Mouse (Mus musculus): ENCODE data around the gene Fgf2.

The Fgf2 gene

DNA sequence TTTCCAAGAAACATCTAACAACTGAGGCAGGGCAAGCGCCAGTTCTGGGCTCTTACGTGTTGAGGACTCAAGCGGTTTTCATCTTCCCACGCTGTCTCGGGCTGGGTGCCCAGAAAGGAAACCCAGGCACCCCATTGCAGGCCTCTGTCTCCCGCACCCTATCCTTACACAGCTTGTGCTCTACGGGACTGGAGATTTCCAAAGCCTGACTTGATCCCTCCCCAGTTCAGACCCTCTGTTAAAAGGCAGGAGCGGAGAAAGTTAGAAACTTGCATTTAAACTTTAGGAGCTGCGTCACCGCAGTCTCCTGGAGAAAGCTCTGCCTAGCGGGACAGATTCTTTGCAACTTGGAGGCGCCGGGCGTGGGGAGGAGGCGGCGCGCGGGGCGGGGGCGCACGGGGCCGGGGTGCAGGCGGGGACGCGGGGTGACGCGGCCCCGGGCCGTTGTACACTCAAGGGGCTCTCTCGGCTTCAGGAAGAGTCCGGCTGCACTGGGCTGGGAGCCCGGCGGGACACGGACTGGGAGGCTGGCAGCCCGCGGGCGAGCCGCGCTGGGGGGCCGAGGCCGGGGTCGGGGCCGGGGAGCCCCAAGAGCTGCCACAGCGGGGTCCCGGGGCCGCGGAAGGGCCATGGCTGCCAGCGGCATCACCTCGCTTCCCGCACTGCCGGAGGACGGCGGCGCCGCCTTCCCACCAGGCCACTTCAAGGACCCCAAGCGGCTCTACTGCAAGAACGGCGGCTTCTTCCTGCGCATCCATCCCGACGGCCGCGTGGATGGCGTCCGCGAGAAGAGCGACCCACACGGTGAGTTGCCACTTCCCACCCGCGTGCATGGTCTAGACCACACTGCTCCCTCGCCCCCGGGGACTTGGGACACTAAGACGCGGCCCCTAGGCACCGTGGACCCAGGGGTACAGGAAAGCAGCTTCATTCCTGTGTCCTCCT is at the start of gene Fgf2:
TSS of gene Fgf2 (plus strand) at position 126 of the 945 bp plus-strand sequence.
- peak; percentile 24 for DNase-seq

DNA sequence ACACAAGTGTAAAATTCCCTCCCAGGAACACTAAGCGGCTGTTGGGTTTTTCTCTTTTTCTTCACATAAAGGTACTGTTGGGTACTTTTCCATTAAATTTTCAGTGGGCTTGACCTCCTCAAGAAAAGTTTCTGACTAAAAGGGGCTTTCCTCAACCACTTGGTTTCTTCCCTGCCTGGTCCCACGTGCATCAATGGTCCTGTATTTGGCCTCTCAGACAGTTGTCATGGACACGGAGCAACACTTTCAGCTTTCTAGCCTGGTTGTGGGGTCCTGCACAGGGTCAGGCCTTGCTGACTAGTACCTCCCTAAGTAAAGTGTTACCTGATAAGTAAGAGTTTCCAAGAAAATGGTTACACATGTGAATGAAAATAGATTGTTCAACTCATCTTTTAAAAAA is 48.7 kb upstream of the Fgf2 start:
- DNase-seq = no peak

DNA sequence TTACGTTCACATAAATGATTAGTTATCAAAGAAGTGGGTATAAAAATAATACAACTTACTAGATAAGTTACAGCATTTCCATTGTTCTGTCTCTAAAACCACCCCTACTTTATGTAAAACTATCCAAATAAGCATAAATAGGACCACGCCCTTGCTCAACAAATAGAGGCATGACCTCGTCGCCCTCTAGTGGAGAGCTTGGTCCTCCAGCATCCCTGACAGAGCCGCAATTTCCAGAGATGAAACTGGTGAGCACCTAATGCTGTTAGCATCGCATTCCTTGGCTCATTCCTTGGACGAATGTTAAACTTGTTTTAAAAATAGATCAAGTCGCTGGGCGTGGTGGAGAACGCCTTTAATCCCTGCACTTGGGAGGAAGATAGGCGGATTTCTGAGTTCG is 45.5 kb upstream of the Fgf2 start:
- DNase-seq = peak; percentile 36

DNA sequence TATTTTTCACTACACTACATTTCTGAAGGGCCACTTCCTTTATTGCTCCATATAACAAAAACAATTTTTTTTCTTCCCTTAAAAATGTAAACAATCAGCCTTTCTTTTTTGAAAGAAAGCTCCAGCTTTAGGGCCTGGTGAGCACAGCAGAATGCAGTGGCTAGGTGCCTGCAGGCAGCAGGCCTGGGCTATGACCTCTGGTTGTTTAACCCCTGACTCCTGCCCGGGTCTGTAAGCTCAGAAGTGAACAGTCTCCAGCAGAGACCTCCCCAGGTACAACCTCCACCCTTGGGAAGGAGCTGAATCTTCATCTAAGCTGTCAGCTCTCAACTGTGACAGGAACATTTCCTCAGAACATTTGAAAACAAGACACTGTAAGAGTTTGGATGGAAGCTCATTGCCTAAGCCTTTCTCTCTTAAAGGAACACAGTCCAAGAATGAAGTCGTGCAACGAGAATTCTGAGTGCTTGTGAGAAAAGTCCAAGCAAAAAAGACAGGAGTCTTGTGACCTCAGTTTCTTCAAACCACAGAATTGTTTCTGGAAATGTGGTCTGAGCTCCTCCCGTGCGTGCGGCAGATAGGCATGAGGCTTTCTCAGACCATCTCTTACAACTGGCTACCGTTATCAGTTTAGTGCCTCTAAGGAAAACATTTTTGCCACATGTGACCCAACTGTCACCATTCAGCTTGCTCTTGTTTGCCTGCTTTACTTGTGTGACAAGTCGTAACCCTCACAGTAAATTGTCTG is 44.6 kb upstream of the Fgf2 start:
- no peak for DNase-seq

DNA sequence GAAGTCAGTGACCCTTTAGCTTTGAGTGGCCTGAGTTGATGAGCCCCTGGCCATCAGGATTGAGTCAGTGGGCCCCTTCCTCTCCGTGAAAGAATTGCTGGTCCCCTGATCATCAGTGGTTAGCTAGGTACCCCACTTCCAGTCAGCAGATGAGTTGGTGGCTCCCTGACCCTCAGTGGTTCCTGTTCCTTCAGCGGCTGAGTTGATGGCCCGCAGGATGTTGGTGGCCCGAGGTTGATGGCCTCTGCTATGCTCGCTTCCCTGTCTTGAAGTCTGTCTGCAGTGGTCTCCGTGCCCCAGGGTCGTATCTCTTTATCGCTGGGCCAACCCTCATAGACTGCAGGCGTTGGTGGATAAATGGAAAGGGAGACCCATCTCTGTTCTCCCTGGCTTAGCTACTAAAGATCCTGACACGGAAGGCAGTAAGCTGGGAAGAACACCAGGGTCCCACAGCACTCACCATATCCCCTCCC is 36.2 kb upstream of the Fgf2 start:
- no peak for DNase-seq

DNA sequence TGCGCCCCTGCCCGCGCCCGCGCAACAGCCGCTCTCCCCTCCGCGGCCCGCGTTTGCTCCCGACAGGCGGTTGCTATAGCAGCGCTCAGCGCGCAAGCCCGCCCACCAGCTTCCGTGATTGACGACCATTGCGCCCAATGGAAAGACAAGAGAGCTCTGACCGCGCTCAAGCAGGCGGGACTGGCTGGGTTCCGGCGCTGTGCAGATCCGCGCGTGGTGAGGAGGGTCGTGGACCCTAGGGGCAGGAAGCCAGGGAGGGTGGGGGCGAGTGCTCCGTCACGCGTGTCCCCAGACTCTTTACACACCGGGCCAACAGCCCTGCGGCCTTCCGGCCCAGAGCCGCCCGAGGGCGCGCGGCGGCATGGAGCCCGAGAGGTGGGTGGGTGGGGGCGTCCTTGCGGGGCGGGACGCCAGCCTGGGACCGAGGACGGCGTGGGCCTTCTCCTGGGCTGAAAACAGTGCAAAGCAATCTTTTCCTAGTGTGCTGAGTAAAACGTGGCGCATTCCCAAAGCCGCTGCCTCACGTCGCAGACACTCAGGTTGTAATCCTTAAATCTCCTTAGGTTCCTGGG is 35.7 kb upstream of the Fgf2 start, which contains the start of the genes Bbs12 and Cetn4:
TSS of gene Bbs12 (plus strand) at position 185 of the 572 bp plus-strand sequence.
TSS of gene Cetn4 (minus strand) at position 339 of the 572 bp plus-strand sequence.
- DNase-seq = peak; percentile 98

DNA sequence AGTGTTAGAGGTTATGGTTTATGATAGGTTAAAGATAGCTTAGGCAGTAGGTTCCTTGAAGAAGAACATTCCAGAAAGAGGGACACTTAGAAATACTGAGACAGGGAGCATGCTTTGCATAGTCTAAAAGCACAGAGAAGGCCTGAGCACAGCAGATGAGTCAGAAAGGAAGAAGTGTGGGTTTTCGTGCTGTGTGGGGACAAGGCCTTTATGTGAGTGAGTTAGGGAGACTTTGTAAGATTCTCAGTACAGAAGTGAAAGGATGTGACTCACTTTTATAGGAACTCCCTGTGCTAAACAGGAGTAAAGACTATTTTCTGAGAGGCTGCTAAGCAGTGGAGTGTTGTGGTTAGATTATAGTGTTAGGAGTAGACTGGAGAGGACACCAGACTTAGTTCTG is 34.8 kb upstream of the Fgf2 start:
- DNase-seq = peak; percentile 6

DNA sequence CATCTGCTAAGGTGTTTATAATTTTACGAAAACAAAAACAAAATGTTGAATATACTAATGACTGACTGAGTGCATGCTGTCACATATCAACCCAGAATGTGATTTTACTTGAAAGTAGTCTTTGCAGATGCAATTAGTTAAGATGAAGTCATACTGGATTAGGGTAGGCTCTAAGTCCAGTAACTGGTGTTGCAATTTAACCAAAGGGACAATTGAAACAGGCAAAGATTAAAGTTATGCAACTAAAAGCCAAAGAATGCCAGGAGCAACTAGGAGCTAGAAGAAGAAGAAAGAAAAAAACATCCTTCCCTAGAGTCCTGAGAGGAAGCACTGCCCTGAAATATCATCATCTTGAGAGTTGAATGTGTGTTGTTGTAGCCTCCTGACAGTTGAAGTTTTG is 31.9 kb upstream of the Fgf2 start:
- DNase-seq = no peak

DNA sequence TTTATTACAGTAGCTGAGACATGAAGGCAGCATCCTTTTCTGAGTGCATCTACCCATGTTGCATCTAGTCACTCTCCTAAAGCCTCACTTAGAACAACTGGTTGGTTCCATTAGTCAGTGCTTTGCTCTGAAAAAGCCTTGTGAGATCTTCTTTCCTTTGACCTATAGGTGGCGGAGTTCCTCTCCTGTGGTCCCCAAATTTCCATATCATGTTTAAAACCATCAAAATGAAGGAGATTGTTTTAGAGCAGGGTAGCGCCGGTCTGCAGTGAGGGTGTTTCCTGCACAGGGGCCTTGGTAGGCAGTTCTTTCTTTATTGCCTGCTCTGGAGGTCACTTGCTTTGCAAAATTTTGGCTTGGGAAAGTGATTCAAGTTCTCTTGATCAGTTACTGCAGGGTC is 23.8 kb upstream of the Fgf2 start:
- DNase-seq = no peak

DNA sequence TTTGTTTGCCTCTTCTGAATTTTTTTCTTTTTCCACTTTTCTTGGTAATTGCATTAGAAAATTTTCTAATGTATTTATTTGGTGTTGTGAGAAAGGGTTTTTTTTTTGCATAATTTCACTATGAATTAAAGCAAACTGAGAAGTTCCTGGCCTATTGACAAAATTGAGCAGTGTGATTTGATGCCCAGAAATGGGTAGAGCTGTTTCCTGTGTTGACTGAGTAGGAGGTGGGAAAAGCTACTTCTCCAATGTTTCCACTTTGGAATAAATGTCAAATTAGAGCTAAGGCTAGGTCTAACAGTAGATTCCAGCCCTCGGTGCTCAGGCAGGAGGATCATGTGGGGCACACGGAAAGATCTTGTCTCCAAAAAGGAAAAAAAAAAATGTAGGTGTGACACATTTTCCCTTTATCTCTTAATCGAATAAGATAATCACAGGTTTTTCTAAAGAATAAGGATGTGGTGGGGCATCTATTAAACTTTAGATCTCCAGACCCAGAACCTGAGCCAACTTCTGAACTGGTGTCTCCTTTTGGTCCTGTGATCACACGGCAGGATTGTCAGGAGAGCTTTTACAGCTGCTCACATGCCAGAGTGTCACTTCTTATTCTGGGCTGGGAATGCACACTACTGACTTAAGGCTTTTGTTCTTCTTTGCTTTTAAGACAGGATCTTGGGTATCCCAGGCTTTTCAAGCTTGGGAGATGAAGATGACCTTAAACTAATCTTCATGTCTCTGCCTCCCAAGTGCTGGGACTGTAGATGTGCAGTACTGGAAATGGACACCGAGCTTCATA is 22.6 kb upstream of the Fgf2 start:
- no peak for DNase-seq

DNA sequence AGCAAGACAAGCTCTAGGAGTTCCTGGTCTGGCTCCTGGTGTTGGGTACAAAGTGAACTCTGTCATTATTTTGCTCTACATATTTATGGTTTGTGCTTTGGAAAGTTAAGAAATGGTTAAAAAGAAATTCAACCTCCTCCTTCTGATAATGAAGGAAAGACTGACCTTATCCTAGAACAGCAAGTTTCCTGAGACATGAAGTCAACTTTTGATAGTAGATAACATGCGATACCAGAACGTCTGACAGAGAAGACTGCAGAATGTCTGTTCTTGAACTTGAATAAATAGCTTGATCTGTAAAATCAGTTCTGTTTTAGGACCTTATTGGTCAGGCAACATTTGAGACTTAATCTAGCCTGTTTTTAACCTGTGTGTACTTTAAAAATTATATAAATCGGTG is 21.5 kb upstream of the Fgf2 start:
- DNase-seq = no peak

DNA sequence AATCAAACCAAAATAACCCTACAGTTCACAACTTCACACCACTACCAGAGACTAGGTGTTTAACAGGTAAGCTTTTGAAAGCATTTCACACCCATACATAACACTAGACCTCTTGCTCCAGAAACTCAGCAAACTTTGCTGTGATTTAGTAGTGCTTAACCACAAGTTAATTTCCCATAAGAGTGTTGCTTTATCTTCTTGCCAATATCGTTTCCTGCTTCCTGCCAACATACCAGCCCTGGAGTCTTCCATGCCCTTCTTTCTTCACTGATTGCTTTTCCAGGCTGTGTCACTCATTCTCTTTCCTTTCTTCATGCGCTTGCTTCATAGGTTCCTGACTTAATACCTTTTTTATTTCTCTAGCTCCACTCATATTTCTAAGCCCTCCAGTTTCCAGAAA is 19.7 kb upstream of the Fgf2 start:
- DNase-seq = no peak

DNA sequence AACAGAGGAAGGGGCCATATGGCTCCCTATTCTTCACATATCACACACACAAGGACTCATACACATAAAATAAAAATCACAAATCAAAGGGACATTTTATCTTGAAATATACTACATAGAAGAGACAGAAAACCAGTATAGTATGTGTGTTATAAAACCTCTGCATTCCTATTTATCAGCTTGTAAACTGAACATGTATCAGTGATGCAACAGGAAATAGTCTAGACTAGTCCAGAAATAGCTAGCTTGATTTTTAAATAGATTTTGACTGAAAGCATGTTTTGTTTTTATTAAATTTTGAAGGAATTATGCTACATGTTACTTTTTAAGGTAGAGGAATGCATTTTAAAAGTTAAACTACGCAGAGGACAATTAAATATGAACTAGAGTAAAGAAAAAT is 18.2 kb upstream of the Fgf2 start:
- no peak for DNase-seq

DNA sequence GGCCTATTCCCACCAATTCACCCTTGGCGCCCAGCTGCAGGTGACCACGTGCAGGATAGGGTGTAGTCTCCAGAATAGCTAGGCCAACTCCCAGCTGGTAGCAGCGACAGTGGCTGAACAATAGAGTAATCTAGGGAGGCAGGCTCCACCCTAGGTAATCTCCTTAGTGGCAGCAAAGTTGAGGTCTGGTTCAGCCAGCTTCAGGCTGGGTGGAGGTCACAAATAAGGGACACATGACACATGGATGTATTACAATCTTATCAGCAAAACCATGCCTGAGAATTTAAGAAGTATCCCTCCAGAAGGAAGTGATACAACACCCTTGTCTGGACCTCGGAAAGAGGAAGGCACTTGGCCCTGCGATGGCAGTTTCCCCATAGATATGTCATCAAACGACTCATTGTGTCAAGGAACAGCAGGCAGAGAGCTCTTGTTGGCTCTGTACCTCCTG is 16.1 kb upstream of the Fgf2 start:
- no peak for DNase-seq

DNA sequence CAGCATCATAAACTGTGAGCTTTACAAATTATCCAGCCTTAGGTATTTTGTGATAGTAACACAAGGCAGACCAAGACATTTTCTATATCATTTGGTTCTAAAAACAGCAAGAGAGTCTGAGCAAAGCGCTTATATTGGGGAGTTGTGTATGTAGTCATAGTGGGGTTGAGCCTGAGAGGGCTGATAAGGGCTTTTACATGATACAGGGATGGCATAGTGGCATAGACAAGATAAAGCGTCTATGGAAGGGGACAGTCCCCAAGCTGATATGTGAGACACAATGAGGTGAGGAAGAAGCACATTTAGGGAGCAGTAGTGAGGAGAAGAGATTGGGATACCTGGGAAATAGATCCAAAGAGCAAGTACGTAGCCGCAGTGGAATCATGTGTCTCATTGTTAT is 14.1 kb upstream of the Fgf2 start:
- no peak for DNase-seq

DNA sequence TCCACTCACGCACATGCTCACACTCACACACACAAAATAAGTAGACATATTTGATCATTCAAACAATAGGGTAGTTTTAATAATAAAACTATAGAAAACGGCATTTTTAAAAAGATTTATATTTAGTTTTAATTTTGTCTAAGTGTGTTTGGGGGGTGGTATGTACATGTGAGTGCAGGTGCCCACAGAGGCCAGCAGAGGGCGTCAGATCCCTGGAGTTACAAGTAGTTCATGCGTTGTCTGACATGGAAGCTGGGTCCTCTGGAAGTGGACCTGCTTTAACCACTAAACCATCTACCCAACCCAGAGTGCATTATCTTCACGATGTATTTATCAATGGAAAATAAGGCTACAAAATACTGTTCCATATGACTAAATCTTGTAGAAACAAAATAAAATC is 7.0 kb upstream of the Fgf2 start:
- DNase-seq = no peak

DNA sequence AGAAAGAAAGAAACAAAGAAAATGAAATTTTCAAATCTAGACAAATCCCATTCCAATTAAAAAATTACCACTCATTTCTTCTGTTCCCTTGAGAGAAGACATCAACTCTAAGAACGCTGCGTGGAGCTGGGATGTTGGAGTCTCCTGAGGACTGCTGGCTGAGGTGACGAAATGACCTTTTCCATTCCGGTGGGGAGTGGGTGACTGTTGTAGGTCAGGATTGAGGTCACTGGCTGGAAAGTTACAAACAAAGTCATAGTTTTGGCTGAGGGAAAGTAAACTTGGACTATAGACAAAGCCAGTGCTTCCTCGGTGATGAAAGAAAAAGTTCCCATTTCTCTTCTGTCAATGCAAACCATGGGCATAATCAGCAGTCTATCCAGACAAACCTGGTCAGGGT is 5.3 kb upstream of the Fgf2 start:
- no peak for DNase-seq

DNA sequence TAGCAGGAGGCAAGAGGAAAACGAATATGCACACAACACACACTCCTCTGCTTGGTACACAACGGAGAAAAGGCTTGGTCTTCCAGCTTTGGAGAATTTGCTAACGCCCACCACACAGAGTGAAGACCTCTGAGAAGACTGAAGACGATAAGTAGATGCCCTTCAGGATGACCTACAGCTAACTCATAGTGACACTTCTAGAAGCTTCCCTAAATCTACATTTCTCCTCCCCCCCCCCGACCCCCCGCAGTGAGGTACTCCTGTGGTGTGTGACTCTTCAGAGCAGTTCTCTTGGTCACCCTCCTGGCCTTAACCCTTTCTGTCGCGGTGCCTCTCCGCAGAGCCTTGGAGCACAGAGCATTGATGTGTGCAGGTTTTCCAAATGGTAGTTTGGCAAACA is 475 bp upstream of the Fgf2 start:
- no peak for DNase-seq

DNA sequence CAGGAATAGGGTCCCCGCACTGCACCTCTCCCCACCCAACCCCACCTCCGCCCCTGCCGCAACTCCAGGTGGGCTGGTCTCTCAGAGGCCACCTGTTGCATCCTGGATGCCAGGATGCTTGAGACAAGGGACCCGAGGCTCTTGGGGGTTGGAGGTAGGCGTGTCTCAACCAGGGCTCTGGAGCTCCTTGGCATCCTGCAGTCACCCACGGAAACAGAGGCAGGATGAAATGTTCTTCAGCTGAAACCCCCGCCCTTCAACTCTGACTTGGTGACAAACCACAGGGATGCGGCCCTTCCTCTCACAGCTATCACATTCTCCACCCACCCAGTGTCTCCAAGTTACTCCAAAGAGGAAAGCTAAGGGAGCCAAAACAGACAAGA is 1.0 kb downstream of the Fgf2 start:
- no peak for DNase-seq

DNA sequence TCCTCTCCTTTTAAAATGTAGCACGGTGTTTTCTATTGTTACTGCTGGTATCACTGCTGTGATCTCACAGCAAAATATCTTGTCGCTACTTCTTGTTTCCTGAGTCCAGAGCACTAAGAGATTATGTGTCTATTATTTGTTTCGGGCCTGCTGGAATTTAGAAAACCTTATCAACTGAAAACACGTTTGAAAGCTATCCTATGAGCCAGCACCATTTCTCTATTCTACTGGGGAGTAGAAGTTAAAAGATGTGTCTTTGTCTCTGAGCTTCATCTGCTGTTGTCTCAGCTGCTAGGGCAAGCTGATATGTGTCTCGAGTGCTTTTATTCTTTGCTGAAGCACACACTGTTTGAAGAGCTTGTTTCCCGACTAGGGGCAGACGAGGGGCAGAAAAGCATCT is 2.2 kb downstream of the Fgf2 start:
- no peak for DNase-seq

DNA sequence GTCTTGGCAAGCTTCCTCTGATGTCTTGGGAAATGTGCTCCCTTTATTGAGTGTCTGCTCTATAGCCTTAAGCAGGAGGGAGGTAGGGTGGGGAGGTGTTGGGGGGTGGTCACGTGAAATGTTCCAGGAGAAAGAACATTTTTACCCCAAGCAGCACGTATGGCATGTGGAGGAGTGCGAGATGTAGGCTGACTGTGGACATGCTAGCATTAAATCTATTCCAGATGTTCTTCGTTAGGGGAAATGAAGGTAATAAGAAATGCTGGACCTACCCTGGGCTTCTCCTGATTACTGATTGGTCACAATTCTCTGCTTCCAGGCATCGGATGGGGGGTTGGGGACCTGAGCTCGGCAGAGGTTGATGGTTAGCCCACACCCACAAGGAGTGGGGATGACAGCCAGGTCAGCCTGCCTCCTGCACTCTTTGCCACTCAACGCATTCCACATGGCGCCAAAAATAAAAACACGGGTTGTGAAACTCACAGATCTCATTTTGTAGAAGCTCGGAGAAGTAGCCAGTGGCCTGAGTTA is 5.9 kb downstream of the Fgf2 start:
- DNase-seq = no peak

DNA sequence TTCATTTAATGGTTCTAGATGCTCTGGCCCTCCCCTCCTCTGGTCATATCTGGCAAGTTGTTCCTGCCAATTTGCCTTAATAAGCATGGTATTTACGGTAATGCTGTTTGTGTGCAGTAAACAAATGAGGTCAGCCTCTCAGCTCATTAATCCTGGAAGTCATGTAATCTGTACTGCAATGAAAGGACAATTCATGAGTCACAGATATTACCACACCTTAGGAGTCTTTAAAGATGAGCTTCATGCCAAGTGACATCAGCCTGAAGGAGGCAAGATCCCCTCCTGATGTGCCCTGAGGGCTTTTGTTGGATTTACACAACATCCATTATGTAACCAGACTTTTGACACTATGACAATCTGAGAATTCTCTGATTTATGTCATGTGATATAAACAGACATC is 6.6 kb downstream of the Fgf2 start:
- DNase-seq = no peak

Measured in kidney, adult 18-20 months (tissue).